Mouse (Mus musculus) liver, adult 2 months (tissue): ENCODE results near the gene Pitpnm1.

Source experiments
- CTCF ChIP-seq: fragments of 200-500 bp; IDR thresholded peaks from 2 replicates; pipeline ENCODE4 v1.5.1; 2011; ENCODE audit warnings: low read depth, low read length, control low read depth
- POLR2A ChIP-seq: fragments of 200-500 bp; IDR thresholded peaks from 2 replicates; pipeline ENCODE4 v1.6.1; 2011; ENCODE audit warnings: low read length, control low read depth; ENCODE audit not compliant: insufficient read depth; ENCODE audit errors: extremely low read depth

- no peak for TF ChIP-seq CTCF
- TF ChIP-seq POLR2A, result no peak
Observed at GRCm38 (mm10) chr19:4153232-4153654, 53.4 kb downstream of the Pitpnm1 start, which contains the start of gene Ptprcap.
